Mouse (Mus musculus): ENCODE data around the gene Cwc25. TPM values are rescaled to one million over a fixed set of nuclear protein-coding genes. Genes with fewer than 3 reads are reported as not detected.
A peak's percentile ranks its signal among the peaks of the same experiment; 100 is the strongest.

Cwc25 gene
- polyA plus RNA-seq, 1 experiment from 2014 or later: 9.0 TPM

DNA sequence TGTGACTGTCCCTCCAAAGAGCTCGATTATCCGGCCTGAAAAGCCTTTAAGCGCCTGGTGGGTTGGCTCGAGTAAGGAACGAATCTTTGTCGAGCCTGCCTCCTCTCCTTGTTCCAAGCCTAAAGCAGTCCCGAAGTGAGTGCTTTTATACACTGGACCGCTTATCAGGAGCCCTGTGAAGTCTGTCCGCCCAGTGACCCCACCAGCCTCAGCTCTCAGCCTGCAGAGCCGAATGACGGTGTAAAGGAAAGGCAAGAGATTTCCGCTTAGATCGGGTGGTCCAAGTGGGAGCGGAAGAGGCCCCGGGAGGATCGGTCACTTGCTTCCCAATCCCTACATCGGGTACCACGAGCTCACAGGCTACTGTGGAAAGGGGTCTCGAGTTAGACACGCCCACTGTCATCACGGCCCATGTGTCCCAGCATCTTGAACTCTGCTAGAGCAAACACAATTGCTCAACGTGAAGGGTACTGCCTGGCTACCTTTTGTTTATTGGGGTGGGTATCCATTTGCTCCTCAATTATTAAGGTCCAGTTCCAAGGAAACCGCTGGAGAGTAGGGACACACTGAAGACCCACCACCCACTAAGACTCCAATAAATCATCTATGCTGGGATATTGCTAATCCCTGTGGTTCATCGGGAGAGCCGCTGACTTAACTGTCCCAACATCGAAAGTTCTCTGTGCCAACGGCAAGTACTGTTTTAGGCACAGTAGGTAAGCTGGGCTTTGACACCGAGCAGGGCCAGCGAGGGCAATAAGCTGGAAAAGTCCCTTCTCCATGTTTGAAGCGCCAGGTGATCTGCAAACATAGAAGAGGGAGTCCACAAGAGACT is 65.4 kb downstream of the Cwc25 start:
- Histone ChIP-seq H3K4me1 (ENCODE audit: control insufficient read depth in 2 of 2, insufficient read depth in 2 of 2, low read length in 2 of 2) (peaks cover 19 to 46% of the 10 kb centered on the region in 2 experiments), H3K9me3 (ENCODE audit: control insufficient read depth, low read length) (no peaks in the 10 kb centered on the region), H3K9ac (ENCODE audit: low read length) (peak overlapping the region; percentile 88), H3K4me2 (ENCODE audit: low read length) (peak overlapping the region; percentile 95), H3K4me3 (ENCODE audit: control insufficient read depth in 1 of 2, insufficient read depth in 1 of 2, low read depth in 1 of 2, low read length in 2 of 2) (peak overlapping the region; percentile 77 to 90), H3K27me3 (ENCODE audit: control insufficient read depth, insufficient read depth, low read length) (no peaks in the 10 kb centered on the region), H3K36me3 (ENCODE audit: control insufficient read depth, insufficient read depth, low read length) (peaks cover 11% of the 10 kb centered on the region), H3K27ac (replicated peaks in 1 of 2; ENCODE audit: control insufficient read depth in 1 of 2, insufficient read depth in 1 of 2, low read depth in 2 of 2, low read length in 2 of 2) (peak overlapping the region; percentile 97 to 100)
- no peak for ATAC-seq (ENCODE audit: insufficient number of reproducible peaks, insufficient read depth, low FRiP score, low read depth)
- WGBS: 20% methylated on average over 30 of the region's 30 CpGs

DNA sequence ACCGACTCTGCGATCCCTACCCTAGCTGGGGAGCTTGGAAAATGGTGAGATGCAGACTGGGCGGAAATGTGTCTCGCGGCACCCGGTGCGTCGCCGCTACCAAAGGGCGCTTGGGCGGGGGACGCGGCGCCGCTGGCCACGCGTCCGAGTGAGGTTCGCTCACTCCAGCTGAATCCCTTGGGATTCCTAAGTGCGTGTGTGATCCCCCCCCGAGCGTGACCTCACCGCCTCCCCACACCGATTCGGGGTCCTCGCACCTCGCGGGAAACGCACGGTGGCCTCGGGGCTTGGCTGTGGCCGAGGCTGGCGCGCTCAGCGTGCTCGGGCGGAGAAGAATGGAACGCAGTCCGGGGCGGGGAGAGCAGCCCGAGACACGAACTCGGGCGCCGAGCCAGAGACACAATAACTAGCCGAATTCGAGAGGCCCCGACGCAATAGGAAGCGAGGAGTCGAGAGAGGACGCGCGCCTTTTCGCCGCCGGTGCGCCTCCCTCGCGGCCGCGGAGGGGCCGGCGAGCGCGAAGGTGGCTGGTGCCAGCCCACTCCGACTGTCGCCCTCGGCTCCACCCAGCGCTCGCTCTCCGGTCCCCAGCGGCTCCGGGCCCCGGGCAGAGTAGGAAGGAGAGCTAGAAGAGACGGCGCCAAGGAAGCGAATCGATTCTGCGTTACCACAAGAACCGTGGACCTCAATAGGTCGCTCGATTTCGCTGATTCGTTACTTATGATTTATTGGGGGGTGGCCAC is 66.2 kb downstream of the Cwc25 start, which contains the start of gene Pcgf2:
Gene Pcgf2 (minus strand): TSS at position 495 of the 743 bp plus-strand sequence.
- H3K4me1 ChIP-seq (ENCODE audit: control insufficient read depth in 2 of 2, insufficient read depth in 2 of 2, low read length in 2 of 2): peaks cover 27 to 54% of the 10 kb centered on the region in 2 experiments
- ATAC-seq (ENCODE audit: insufficient number of reproducible peaks, insufficient read depth, low FRiP score, low read depth): peak; percentile 18

DNA sequence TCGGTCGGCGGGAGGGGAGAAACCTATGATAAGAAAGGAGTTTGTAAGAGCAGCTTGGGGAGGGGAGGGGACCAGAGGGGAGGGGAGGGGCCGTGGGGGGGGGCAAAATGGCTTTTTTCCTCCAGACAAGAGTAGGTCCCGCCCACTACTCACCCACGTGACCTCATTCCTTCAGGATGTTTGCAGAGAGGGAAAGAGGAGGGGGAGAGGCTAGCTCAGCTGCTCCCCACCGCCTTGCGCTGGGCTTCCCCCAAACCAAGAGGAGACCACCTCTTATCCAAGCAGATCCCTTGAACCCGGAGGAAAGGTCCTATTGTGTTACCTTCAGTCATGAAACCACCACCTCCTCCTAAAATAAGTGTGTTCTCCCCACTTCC is 66.7 kb downstream of the Cwc25 start:
- H3K9me3 ChIP-seq (ENCODE audit: control insufficient read depth, low read length): no peaks in the 10 kb centered on the region
- H3K4me2 ChIP-seq (ENCODE audit: low read length): peak overlapping the region; percentile 95
- 0% methylated on average over 7 of the region's 9 CpGs for WGBS
- H3K4me3 ChIP-seq (ENCODE audit: control insufficient read depth in 1 of 2, insufficient read depth in 1 of 2, low read depth in 1 of 2, low read length in 2 of 2): peak overlapping the region; percentile 77 to 90
- peaks cover 32 to 60% of the 10 kb centered on the region in 2 experiments for H3K4me1 ChIP-seq (ENCODE audit: control insufficient read depth in 2 of 2, insufficient read depth in 2 of 2, low read length in 2 of 2)
- no peaks in the 10 kb centered on the region for H3K36me3 ChIP-seq (ENCODE audit: control insufficient read depth, insufficient read depth, low read length)
- peak overlapping the region; percentile 97 to 100 for H3K27ac ChIP-seq (replicated peaks in 1 of 2; ENCODE audit: control insufficient read depth in 1 of 2, insufficient read depth in 1 of 2, low read depth in 2 of 2, low read length in 2 of 2)
- peak overlapping the region; percentile 98 for H3K9ac ChIP-seq (ENCODE audit: low read length)
- ATAC-seq (ENCODE audit: insufficient number of reproducible peaks, insufficient read depth, low FRiP score, low read depth): peak; percentile 53
- H3K27me3 ChIP-seq (ENCODE audit: control insufficient read depth, insufficient read depth, low read length): no peaks in the 10 kb centered on the region

More for the DNA sequence above, 66.2 kb downstream of the Cwc25 start, which contains the start of gene Pcgf2:
- Histone ChIP-seq H3K4me3 (ENCODE audit: control insufficient read depth in 1 of 2, insufficient read depth in 1 of 2, low read depth in 1 of 2, low read length in 2 of 2) (peak within 1 kb of the TSS; percentile 78 to 90), H3K9me3 (ENCODE audit: control insufficient read depth, low read length) (no peaks in the 10 kb centered on the region), H3K36me3 (ENCODE audit: control insufficient read depth, insufficient read depth, low read length) (peaks cover 5% of the 10 kb centered on the region; the same call in 1 of the 2 replicates), H3K27ac (replicated peaks in 1 of 2; ENCODE audit: control insufficient read depth in 1 of 2, insufficient read depth in 1 of 2, low read depth in 2 of 2, low read length in 2 of 2) (peak within 1 kb of the TSS; percentile 97 to 100), H3K9ac (ENCODE audit: low read length) (peak within 1 kb of the TSS; percentile 98), H3K4me2 (ENCODE audit: low read length) (peak within 1 kb of the TSS; percentile 95), H3K27me3 (ENCODE audit: control insufficient read depth, insufficient read depth, low read length) (no peaks in the 10 kb centered on the region)
- under 1% methylated on average over 85 of the region's 85 CpGs for WGBS

DNA sequence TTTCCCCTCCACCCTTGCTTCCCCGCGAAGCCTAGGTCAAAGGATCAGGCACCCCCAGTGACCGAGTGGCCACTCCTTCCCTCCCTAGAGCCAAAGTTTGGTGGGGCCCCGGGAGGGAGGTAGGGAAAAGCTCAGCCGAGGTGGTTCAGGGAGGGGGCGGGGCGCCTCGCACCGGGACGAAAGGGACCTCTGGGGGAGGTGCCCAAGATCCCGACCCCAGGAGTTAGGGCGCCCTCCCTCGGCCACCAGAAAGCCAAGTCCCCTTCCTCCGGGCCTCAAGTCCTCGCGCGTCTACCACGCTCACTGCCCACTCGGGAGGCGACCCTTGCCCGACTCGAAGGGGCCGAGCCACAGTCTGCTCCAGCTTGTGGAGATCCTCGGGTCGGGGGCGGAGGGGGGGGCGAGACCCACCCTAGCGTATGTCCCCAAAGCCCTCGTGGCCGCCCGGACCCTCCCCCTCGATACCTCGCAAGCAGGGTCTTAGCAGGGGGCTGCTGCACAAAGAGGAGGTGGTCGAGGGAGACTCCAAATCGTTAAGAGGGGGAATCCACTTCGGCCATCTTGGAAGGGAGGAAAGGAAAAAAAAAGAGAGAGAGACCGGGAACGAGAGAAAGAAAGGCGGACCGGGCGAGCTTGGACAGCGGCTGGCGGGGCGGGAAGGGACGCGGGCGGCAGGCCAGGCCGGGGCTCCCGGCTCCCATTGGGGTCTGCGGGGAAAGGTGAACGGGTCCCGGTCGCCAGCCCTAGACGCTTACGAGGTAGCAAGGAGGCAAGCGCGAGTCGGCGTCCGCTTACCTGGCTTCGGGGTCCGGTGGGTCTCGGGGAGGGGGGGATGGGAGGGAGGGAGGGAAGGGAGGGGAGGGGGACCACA is 67.4 kb downstream of the Cwc25 start:
- Histone ChIP-seq H3K4me3 (ENCODE audit: control insufficient read depth in 1 of 2, insufficient read depth in 1 of 2, low read depth in 1 of 2, low read length in 2 of 2) (peak overlapping the region; percentile 78 to 90), H3K4me1 (ENCODE audit: control insufficient read depth in 2 of 2, insufficient read depth in 2 of 2, low read length in 2 of 2) (peaks cover 36 to 60% of the 10 kb centered on the region in 2 experiments)
- WGBS: under 1% methylated on average over 60 of the region's 63 CpGs

DNA sequence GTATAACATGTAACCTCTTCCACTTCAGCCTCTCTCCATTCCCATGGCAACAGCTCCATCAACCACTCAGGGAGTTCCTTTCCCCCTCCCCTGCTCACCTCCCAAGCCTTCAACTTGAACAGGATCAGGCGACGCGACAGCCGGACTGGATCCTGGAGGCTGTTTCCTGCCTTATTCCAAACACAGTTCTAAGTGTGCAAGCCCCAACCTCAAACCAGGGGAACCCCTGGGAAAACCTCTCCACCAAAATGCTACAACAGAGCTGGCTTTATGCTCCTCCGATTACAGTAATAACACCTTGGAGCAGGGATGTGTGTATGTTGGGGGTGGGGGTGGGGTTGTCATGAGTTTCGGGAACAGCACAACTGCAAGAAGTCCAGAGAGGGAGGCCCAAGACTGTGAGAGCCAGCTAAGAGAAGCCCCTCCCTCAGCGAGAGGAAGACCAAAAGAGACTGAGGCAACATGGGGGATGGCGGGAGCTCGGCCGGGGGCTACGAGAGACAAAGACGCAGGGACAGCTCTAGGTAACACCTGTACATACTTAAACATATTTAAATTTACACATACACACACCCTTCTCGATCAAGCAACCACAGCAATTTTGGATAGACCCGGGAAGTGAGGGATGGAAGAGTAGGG is 68.3 kb downstream of the Cwc25 start:
- Histone ChIP-seq H3K27me3 (ENCODE audit: control insufficient read depth, insufficient read depth, low read length) (no peaks in the 10 kb centered on the region), H3K4me2 (ENCODE audit: low read length) (peak overlapping the region; percentile 95), H3K4me3 (ENCODE audit: control insufficient read depth in 1 of 2, insufficient read depth in 1 of 2, low read depth in 1 of 2, low read length in 2 of 2) (peak overlapping the region; percentile 78 to 90), H3K9ac (ENCODE audit: low read length) (peak overlapping the region; percentile 98), H3K9me3 (ENCODE audit: control insufficient read depth, low read length) (no peaks in the 10 kb centered on the region), H3K36me3 (ENCODE audit: control insufficient read depth, insufficient read depth, low read length) (peaks cover 3% of the 10 kb centered on the region), H3K27ac (replicated peaks in 1 of 2; ENCODE audit: control insufficient read depth in 1 of 2, insufficient read depth in 1 of 2, low read depth in 2 of 2, low read length in 2 of 2) (peak overlapping the region; percentile 45 to 100), H3K4me1 (ENCODE audit: control insufficient read depth in 2 of 2, insufficient read depth in 2 of 2, low read length in 2 of 2) (peaks cover 36 to 58% of the 10 kb centered on the region in 2 experiments)
- no peak for ATAC-seq (ENCODE audit: insufficient number of reproducible peaks, insufficient read depth, low FRiP score, low read depth)
- WGBS: 7% methylated on average over 14 of the region's 14 CpGs

More for the DNA sequence above, 67.4 kb downstream of the Cwc25 start:
- Histone ChIP-seq H3K27me3 (ENCODE audit: control insufficient read depth, insufficient read depth, low read length) (no peaks in the 10 kb centered on the region), H3K9ac (ENCODE audit: low read length) (peak overlapping the region; percentile 98), H3K27ac (replicated peaks in 1 of 2; ENCODE audit: control insufficient read depth in 1 of 2, insufficient read depth in 1 of 2, low read depth in 2 of 2, low read length in 2 of 2) (peak overlapping the region; percentile 89 to 100), H3K36me3 (ENCODE audit: control insufficient read depth, insufficient read depth, low read length) (no peaks in the 10 kb centered on the region), H3K9me3 (ENCODE audit: control insufficient read depth, low read length) (no peaks in the 10 kb centered on the region), H3K4me2 (ENCODE audit: low read length) (peak overlapping the region; percentile 95)
- ATAC-seq (ENCODE audit: insufficient number of reproducible peaks, insufficient read depth, low FRiP score, low read depth): no peak

DNA sequence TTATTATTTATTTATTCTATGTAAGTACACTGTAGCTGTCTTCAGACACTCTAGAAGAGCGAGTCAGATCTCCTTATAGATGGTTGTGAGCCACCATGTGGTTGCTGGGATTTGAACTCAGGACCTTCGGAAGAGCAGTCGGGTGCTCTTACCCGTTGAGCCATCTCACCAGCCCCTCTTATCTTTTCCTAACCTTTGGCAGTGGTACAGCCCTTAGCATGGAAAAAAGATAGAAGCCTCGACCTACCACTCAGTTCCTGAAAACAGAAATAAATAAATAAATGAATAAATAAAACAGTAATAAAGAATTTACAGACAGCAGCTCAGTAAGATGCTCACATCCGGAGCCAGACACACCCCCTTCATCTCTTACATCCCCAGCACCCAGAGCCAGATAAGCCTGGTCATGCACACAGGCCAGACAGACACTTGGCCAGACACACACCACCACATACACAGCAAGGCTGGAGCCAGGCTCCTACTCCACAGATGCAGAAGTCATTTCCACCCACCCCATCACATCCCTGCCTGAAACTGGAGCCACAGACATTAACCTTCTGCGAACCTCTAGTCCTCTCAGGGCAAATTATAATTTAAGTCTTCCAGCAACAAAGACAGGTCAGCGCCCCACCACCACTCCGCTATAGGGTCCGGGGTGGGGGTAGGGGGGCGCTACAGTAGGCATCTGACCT is 69.0 kb downstream of the Cwc25 start:
- Histone ChIP-seq H3K9ac (ENCODE audit: low read length) (peak overlapping the region; percentile 98), H3K4me1 (ENCODE audit: control insufficient read depth in 2 of 2, insufficient read depth in 2 of 2, low read length in 2 of 2) (peaks cover 36 to 58% of the 10 kb centered on the region in 2 experiments), H3K4me3 (ENCODE audit: control insufficient read depth in 1 of 2, insufficient read depth in 1 of 2, low read depth in 1 of 2, low read length in 2 of 2) (peak overlapping the region; percentile 78 to 90), H3K9me3 (ENCODE audit: control insufficient read depth, low read length) (no peaks in the 10 kb centered on the region), H3K27ac (replicated peaks in 1 of 2; ENCODE audit: control insufficient read depth in 1 of 2, insufficient read depth in 1 of 2, low read depth in 2 of 2, low read length in 2 of 2) (peak overlapping the region; percentile 27 to 100; a peak in 3 of 4 replicates), H3K4me2 (ENCODE audit: low read length) (peak overlapping the region; percentile 95), H3K36me3 (ENCODE audit: control insufficient read depth, insufficient read depth, low read length) (peaks cover 10% of the 10 kb centered on the region), H3K27me3 (ENCODE audit: control insufficient read depth, insufficient read depth, low read length) (no peaks in the 10 kb centered on the region)
- ATAC-seq (ENCODE audit: insufficient number of reproducible peaks, insufficient read depth, low FRiP score, low read depth): no peak
- WGBS: 53% methylated on average over 11 of the region's 11 CpGs
